Mouse (Mus musculus) heart, embryonic 13.5 days (tissue): ENCODE results near the gene Fam209. TPM values are rescaled to one million over a fixed set of nuclear protein-coding genes. Genes with fewer than 3 reads are reported as not detected.
A peak's percentile ranks its signal among the peaks of the same experiment; 100 is the strongest.

Experiments
- ATAC-seq: fragments of 200-750 bp; cut with Nextera tagmentation; 2 replicates; pipeline ENCODE4 v1.8.0; 2017; ENCODE audit warnings: moderate TSS enrichment; ENCODE audit not compliant: insufficient number of reproducible peaks, low FRiP score, low TSS enrichment; ENCODE audit errors: extremely low read depth
- H3K27ac ChIP-seq: fragments of 300-500 bp; sonication (generic); replicated peaks from 2 replicates; pipeline ENCODE4 v1.5.1; 2015; ENCODE audit warnings: moderate library complexity, mild to moderate bottlenecking, inconsistent platforms
- H3K27me3 ChIP-seq: fragments of 300-500 bp; sonication (generic); replicated peaks from 2 replicates; pipeline ENCODE4 v1.6.1; 2015; ENCODE audit warnings: mild to moderate bottlenecking, inconsistent platforms
- H3K36me3 ChIP-seq: fragments of 300-500 bp; sonication (generic); 2 replicates; pipeline ENCODE4 v1.6.1; 2015; ENCODE audit warnings: mild to moderate bottlenecking, inconsistent platforms
- H3K4me1 ChIP-seq: fragments of 300-500 bp; sonication (generic); 2 replicates; pipeline ENCODE4 v1.6.1; 2015; ENCODE audit warnings: inconsistent platforms
- H3K4me2 ChIP-seq: fragments of 300-500 bp; sonication (generic); 2 replicates; pipeline ENCODE4 v1.6.1; 2015; ENCODE audit warnings: inconsistent platforms, mild to moderate bottlenecking, moderate library complexity
- H3K4me3 ChIP-seq: fragments of 300-500 bp; sonication (generic); 2 replicates; pipeline ENCODE4 v1.5.1; 2015; ENCODE audit warnings: moderate library complexity, mild to moderate bottlenecking, inconsistent platforms
- H3K9ac ChIP-seq: fragments of 300-500 bp; sonication (generic); 2 replicates; pipeline ENCODE4 v1.6.1; 2015; ENCODE audit warnings: inconsistent platforms, mild to moderate bottlenecking, moderate library complexity
- H3K9me3 ChIP-seq: fragments of 300-500 bp; sonication (generic); 2 replicates; pipeline ENCODE4 v1.6.1; 2016; ENCODE audit warnings: inconsistent platforms
- WGBS: fragments of 180-500 bp; shearing (Covaris S2); methylation state at CpG from one replicate; pipeline ENCODE4 v1.1.7; 2015; ENCODE audit warnings: mixed read lengths; 5-methylcytosine and 5-hydroxymethylcytosine counted together
- polyA plus RNA-seq: library from polyadenylated mRNA; unstranded; fragments of >200 nt; fragmentation: Nextera tagmentation; extraction: Ambion mirVana; gene quantifications from 2 replicates; pipeline ENCODE4 v1.2.1, GENCODE M21; 2015

The Fam209 gene
- polyA plus RNA-seq, 1 experiment from 2014 or later = 0.21 TPM

DNA sequence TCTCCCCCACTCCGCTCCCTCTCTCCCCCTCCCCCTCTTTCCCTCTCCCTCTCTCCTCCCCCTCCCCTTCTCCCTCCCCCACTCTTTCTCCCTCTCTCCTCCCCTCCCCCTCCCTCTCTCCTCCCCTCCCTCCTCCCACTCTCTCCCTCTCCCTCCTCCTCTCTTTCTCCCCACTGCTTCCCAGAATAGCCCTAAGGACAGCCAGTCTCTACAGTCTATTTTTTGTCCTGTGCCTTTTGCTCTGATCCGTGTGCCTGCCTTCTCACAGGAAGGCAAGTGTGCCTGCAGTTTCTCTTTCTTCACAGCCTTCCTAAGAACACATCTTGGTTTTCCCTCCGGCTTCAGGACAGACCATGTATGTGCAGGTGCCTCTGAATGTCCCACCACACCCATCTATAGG is 5.0 kb downstream of the Fam209 start:
- ATAC-seq = no peak
- peak overlapping the region; percentile 49 for H3K4me3 ChIP-seq

DNA sequence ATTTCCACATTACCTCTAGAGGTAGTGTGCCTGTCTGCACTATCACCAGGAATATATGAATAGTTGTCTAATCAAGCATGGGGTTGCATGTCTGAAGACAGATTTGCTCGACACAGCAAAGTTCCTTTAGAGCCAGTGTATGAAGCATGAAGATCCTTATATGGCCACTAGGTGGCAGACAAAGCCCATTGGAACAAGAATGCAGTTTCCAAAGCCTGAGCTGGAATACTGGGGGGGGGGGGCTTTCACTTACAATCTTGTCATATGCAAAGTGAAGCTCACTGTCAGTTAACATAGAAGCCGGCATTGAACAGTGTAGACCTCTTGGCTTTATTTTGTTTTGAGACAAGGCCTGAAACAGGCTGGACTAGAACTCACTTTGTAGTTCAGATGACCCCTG is 5.5 kb downstream of the Fam209 start:
- H3K4me3 ChIP-seq = peak overlapping the region; percentile 49
- H3K36me3 ChIP-seq = no peaks in the 10 kb centered on the region
- H3K9me3 ChIP-seq = no peaks in the 10 kb centered on the region
- H3K4me2 ChIP-seq = peak overlapping the region; percentile 71
- H3K4me1 ChIP-seq = peaks cover 19% of the 10 kb centered on the region
- 0% methylated on average over 2 of the region's 2 CpGs for WGBS
- peak overlapping the region; percentile 73 for H3K27ac ChIP-seq
- peak overlapping the region; percentile 76 for H3K9ac ChIP-seq
- H3K27me3 ChIP-seq = no peaks in the 10 kb centered on the region
- no peak for ATAC-seq

More for the DNA sequence above, 5.0 kb downstream of the Fam209 start:
- Histone ChIP-seq H3K36me3 (no peaks in the 10 kb centered on the region), H3K27ac (peak overlapping the region; percentile 73), H3K4me1 (peaks cover 22% of the 10 kb centered on the region), H3K4me2 (peak overlapping the region; percentile 71), H3K9ac (peak overlapping the region; percentile 76), H3K27me3 (no peaks in the 10 kb centered on the region), H3K9me3 (no peaks in the 10 kb centered on the region)
- WGBS = 26% methylated on average over 3 of the region's 3 CpGs

DNA sequence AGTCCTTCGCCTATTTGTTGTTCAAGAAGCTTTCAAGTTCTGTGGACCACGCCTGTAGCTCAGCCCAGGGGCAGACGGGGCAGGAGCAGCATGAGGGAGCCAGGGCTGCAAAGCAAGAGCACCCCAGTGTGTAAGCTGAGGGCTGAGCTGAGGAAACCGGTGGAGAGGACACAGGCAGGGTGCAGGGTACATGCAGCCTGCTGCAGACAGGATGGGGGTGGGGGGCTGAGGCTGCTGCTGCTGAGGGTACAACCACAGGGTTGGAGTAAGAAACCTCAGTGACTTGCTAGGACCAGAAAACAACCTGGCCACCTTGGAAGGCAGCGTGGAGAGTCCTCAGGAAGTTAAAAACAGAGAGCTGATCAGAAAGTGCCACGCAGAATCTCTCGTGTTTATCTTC is 8.0 kb downstream of the Fam209 start:
- Histone ChIP-seq H3K27me3 (no peaks in the 10 kb centered on the region), H3K9ac (no peak overlapping the region), H3K4me2 (no peak overlapping the region), H3K36me3 (no peaks in the 10 kb centered on the region), H3K9me3 (no peaks in the 10 kb centered on the region), H3K4me1 (peaks cover 8% of the 10 kb centered on the region), H3K27ac (no peak overlapping the region), H3K4me3 (no peak overlapping the region)
- 68% methylated on average over 7 of the region's 7 CpGs for WGBS
- no peak for ATAC-seq

DNA sequence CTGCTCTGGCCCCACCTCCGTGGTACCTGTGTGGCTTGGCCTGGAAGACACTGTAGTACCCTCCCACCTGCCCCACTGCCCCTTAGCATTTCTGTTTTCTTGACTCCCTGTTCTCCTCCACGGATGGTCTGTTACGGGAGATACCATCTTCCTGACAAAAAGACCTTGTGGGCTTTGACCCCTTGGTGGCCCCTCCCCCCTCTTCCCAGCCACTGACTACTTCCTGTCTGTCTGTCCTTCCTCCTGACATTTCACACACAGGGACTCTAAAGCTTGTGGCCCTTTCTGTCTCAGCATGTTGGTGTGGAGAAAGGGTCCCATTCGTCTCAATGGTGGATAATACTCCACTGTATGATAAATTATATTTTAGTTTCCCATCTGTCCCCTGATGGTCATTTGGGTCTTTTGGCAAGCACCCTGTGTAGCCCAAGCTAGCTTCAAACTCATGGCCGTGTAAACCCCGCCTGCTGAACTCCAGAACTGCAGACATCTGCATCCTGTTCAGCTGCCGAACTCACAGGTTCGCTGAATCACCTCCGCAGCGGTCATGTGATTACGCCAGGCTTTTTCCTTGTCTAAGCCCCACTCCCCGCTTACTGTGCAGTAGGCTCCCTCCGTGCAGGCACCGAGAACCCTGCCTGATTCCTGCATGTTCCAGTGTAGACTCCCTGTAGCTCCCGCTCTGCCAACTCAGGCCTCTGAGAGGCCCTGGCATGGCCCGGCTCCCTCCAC is 9.5 kb downstream of the Fam209 start:
- Histone ChIP-seq H3K4me1 (peaks cover 4% of the 10 kb centered on the region), H3K27ac (no peak overlapping the region), H3K36me3 (no peaks in the 10 kb centered on the region), H3K4me3 (no peak overlapping the region), H3K9ac (no peak overlapping the region), H3K9me3 (no peaks in the 10 kb centered on the region), H3K27me3 (no peaks in the 10 kb centered on the region), H3K4me2 (no peak overlapping the region)
- 73% methylated on average over 16 of the region's 16 CpGs for WGBS
- no peak for ATAC-seq

DNA sequence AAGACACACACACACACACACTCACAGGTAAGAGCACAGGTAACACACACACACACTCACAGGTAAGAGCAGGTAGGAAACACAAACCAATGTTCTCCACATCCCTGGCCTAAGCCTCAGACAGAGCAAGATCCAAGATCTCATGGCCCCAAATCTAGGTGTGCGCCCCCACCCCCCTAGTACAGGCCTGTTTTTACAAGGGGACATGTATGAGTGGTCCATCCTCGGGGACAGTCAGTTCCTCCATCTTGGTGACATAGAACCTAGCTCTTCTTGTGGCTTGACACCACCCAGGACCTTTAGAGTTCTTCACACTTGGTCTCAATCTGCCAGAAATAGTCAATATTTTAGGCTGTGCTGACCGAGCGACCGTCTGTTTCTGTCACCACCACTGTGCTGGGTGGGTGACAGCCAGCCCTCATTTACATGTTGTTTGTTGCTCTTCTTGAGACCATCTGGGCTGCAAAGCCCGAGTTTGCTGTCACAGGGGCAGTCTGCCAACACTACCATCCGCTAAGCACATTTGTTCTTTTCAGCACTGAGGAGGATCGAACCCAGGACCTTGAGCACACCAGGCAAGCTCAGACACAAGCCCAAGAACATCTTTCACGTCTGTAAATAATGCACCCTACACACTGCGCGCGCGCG is 11.6 kb downstream of the Fam209 start:
- Histone ChIP-seq H3K4me1 (no peaks in the 10 kb centered on the region), H3K27me3 (no peaks in the 10 kb centered on the region), H3K36me3 (no peaks in the 10 kb centered on the region), H3K27ac (no peak overlapping the region), H3K4me2 (no peak overlapping the region), H3K9me3 (no peaks in the 10 kb centered on the region), H3K9ac (no peak overlapping the region), H3K4me3 (no peak overlapping the region)
- ATAC-seq = no peak
- WGBS = 76% methylated on average over 14 of the region's 14 CpGs

DNA sequence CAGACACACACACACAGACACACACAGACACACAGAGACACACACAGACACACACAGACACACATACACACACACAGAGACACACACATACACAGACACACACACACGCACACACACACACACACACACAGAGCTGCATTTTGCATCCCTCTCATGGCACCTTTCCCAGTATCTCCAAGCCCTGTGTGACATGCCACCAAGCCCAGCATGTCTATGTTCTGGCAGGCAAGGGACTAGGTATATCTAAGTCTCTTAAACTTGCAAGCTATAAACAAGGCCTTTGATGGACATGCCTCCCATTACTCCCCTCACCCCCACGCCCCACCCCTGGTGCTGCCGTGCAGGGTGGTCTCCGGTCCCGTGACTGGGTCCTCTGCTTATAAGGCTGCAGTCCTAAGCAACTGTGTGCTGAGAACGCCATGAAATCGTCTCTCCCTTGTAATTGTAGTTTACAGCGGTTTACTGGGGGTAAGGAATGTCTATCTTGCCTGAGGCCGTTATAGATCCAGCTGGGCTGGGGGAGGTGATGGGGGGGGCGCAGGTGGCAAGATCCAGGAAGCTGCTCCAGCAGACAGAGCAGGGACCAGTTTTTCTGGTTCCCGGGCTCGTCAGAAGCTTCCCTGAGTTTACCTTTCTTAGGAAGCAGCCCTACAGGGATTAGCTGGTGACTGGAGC is 12.5 kb downstream of the Fam209 start:
- H3K27me3 ChIP-seq = no peaks in the 10 kb centered on the region
- 46% methylated on average over 12 of the region's 12 CpGs for WGBS
- no peaks in the 10 kb centered on the region for H3K4me1 ChIP-seq
- no peak overlapping the region for H3K9ac ChIP-seq
- H3K4me2 ChIP-seq = no peak overlapping the region
- H3K27ac ChIP-seq = no peak overlapping the region
- ATAC-seq = no peak
- no peaks in the 10 kb centered on the region for H3K9me3 ChIP-seq
- no peaks in the 10 kb centered on the region for H3K36me3 ChIP-seq
- H3K4me3 ChIP-seq = no peak overlapping the region

DNA sequence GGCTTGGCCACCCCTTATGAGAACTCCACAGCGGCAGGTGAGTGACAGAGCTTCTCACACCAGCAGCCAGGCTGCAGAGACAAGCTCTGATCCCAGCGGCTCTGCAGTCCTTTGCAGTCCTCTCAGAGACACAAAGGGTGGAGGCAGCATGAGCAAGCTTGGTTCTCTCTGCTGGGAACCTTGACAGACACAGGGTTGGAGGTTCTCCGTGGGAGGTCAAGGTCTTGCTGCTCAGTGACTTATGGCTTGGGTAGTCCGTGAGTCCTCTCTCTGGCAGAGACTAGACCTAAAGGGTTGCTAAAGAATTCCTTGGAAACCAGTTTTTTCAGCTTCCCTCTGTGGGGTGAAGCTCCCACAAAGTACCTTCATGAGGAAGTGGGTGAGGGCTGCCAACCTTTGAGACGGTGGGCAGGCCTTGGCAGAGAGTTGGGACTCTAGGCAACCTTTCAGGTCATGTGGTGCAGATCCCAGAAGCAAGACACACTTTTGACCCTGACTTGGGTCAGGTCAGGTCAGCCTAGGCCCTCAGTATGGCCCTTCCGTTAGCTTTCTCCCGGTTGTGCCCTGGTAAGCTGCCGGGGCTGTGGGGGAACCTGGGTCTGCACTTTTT is 24.5 kb downstream of the Fam209 start:
- no peak overlapping the region for H3K9ac ChIP-seq
- H3K36me3 ChIP-seq = no peaks in the 10 kb centered on the region
- WGBS = 68% methylated on average over 8 of the region's 8 CpGs
- no peak for ATAC-seq
- peaks cover 5% of the 10 kb centered on the region; the same call in 1 of the 2 replicates for H3K4me1 ChIP-seq
- H3K27me3 ChIP-seq = no peaks in the 10 kb centered on the region
- no peak overlapping the region for H3K27ac ChIP-seq
- H3K4me2 ChIP-seq = no peak overlapping the region
- H3K9me3 ChIP-seq = no peaks in the 10 kb centered on the region
- no peak overlapping the region for H3K4me3 ChIP-seq

DNA sequence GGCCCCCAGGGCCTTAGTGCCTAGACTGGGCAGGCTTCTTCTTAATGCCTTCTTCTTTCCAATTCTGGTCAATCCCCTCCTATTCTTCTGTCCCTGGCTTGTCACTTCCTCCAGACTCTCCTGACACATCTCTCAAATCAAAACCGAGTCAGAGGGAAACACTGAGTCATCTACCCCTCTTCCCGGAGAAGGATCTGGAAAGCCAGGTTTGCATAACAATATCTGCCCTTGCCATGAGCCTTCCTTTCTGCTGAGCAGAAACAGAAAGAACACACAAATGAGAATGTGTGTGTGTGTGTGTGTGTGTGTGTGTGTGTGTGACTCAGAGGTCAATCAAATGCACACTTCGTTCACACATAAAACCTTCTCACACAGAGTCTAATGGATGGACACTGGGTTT is 26.5 kb downstream of the Fam209 start:
- Histone ChIP-seq H3K4me3 (no peak overlapping the region), H3K4me1 (peaks cover 5% of the 10 kb centered on the region; the same call in 1 of the 2 replicates), H3K4me2 (no peak overlapping the region), H3K36me3 (no peaks in the 10 kb centered on the region), H3K27me3 (0 out of 2 replicates have a peak, but pooled peaks cover 4% of the 10 kb centered on the region), H3K27ac (no peak overlapping the region), H3K9ac (no peak overlapping the region), H3K9me3 (no peaks in the 10 kb centered on the region)
- no peak for ATAC-seq
- WGBS = 32% methylated on average over 3 of the region's 3 CpGs

DNA sequence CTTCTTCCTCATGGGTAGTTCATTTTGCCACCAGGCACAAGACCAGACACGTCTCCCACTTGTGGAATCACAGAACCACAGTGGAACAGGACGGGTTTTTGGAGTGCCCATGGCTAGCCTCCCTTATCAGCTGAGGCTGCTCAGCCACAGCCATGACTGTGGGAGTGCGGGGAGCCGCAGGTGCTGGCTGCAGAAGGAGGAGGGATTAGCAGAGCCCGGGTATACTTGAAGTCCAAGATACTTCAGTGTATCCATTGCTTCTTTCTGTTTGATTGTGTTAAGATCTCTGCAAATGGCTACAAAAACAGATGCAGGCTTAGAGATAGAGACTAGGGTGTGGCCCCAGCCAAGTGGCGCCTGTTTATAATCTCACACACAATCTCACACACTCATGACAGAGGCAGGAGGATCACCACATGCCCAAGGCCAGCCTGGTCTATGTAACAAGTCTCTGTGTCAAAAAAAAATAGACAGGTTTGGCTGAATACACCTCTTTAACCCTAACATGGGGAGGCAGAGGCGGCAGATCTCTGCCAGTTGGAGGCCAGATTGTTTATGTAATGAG is 28.5 kb downstream of the Fam209 start:
- Histone ChIP-seq H3K9ac (no peak overlapping the region), H3K4me2 (no peak overlapping the region), H3K4me1 (peaks cover 5% of the 10 kb centered on the region; the same call in 1 of the 2 replicates), H3K27ac (no peak overlapping the region), H3K27me3 (0 out of 2 replicates have a peak, but pooled peaks cover 4% of the 10 kb centered on the region), H3K36me3 (no peaks in the 10 kb centered on the region), H3K4me3 (no peak overlapping the region), H3K9me3 (no peaks in the 10 kb centered on the region)
- 23% methylated on average over 7 of the region's 7 CpGs for WGBS
- ATAC-seq = no peak

DNA sequence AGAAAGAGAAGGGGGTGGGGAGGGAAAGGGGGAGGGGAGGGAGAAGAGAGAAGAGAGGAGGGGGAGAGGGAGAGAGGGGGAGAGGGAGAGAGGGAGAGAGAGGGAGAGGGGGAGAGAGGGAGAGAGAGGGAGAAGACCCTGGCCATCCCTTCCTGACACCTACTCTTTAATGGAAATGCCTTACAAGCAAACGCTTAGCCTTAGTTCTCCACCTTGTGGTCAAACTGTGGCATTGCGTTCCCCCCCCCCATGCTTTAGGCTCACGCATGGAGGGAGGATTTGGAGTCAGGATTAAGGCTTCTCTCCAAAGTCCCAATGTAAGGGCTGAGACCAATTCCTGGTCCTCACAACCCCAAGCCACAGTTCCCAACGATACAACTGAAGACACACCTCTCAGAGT is 29.0 kb downstream of the Fam209 start:
- Histone ChIP-seq H3K4me2 (no peak overlapping the region), H3K27ac (no peak overlapping the region), H3K9me3 (no peaks in the 10 kb centered on the region), H3K4me3 (no peak overlapping the region), H3K9ac (no peak overlapping the region), H3K27me3 (0 out of 2 replicates have a peak, but pooled peaks cover 4% of the 10 kb centered on the region), H3K36me3 (no peaks in the 10 kb centered on the region), H3K4me1 (peaks cover 5% of the 10 kb centered on the region; the same call in 1 of the 2 replicates)
- no peak for ATAC-seq
- 7% methylated on average over 4 of the region's 4 CpGs for WGBS

DNA sequence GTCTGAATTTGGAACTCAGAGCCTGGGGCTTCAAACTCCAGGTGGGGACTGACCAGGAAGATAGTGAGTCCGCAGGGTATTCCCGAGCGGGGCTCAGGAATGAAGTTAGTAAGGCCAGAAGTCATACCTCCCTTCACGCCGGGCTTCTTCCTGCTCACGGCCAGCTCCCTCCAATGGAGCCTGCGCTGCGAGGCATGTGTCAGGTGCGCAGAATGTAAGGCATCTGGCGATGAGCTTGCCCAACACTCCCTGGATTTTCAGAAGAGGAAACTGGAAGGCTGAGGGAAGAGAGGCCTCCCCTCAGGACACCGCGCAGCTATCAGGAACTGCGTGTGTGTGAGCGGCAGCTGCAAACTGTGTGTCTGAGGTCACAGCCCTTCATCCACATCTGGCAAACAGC is 29.8 kb downstream of the Fam209 start:
- no peak overlapping the region for H3K9ac ChIP-seq
- ATAC-seq = no peak
- 0 out of 2 replicates have a peak, but pooled peaks cover 4% of the 10 kb centered on the region for H3K27me3 ChIP-seq
- no peaks in the 10 kb centered on the region for H3K9me3 ChIP-seq
- no peak overlapping the region for H3K4me2 ChIP-seq
- H3K27ac ChIP-seq = no peak overlapping the region
- WGBS = 49% methylated on average over 14 of the region's 14 CpGs
- H3K4me1 ChIP-seq = peaks cover 5% of the 10 kb centered on the region; the same call in 1 of the 2 replicates
- H3K36me3 ChIP-seq = no peaks in the 10 kb centered on the region
- no peak overlapping the region for H3K4me3 ChIP-seq
